Mouse (Mus musculus) intestine, postnatal 0 days (tissue): Measurements from ENCODE around the gene Clybl. TPM values are rescaled to one million over a fixed set of nuclear protein-coding genes. Genes with fewer than 3 reads are reported as not detected.

Experiments
- ATAC-seq: fragments of 200-750 bp; cut with Nextera tagmentation; 2 replicates; pipeline ENCODE4 v1.8.0; 2017; ENCODE audit warnings: mild to moderate bottlenecking, moderate TSS enrichment, moderate library complexity
- H3K27ac ChIP-seq: fragments of 300-500 bp; sonication (generic); 2 replicates; pipeline ENCODE4 v1.5.1; 2014; ENCODE audit warnings: mild to moderate bottlenecking, low read depth, low read length, moderate library complexity
- H3K27me3 ChIP-seq: fragments of 300-500 bp; sonication (generic); replicated peaks from 2 replicates; pipeline ENCODE4 v1.6.1; 2014; ENCODE audit warnings: low read length, mixed read lengths; ENCODE audit not compliant: control insufficient read depth, insufficient read depth
- H3K36me3 ChIP-seq: fragments of 300-500 bp; sonication (generic); 2 replicates; pipeline ENCODE4 v1.6.1; 2014; ENCODE audit warnings: mild to moderate bottlenecking, moderate library complexity; ENCODE audit not compliant: control insufficient read depth, insufficient read depth
- H3K4me1 ChIP-seq: fragments of 300-500 bp; sonication (generic); replicated peaks from 2 replicates; pipeline ENCODE4 v1.6.1; 2014; ENCODE audit warnings: antibody characterized with exemption, low read length, mixed read lengths; ENCODE audit not compliant: control insufficient read depth, insufficient read depth
- H3K4me2 ChIP-seq: fragments of 300-500 bp; sonication (generic); replicated peaks from 2 replicates; pipeline ENCODE4 v1.6.1; 2014; ENCODE audit warnings: low read depth, mild to moderate bottlenecking, moderate library complexity
- H3K4me3 ChIP-seq: fragments of 300-500 bp; sonication (generic); 2 replicates; pipeline ENCODE4 v1.5.1; 2014; ENCODE audit warnings: low read depth, low read length
- H3K9ac ChIP-seq: fragments of 300-500 bp; sonication (generic); 2 replicates; pipeline ENCODE4 v1.6.1; 2014; ENCODE audit warnings: mild to moderate bottlenecking, low read depth, low read length
- H3K9me3 ChIP-seq: fragments of 300-500 bp; sonication (generic); 2 replicates; pipeline ENCODE4 v1.6.1; 2016; ENCODE audit warnings: mixed run types; ENCODE audit not compliant: control insufficient read depth
- CTCF ChIP-seq: sonication (generic); IDR thresholded peaks from 2 replicates; pipeline ENCODE4 v1.5.1; 2016; ENCODE audit warnings: low read depth, mild to moderate bottlenecking, control low read depth, antibody characterized with exemption, moderate library complexity
- WGBS: fragments of 180-500 bp; shearing (Covaris S2); extraction: QIAGEN DNeasy Blood & Tissue Kit; methylation state at CpG from one replicate; pipeline ENCODE4 v1.1.7; 2014; 5-methylcytosine and 5-hydroxymethylcytosine counted together
- polyA plus RNA-seq: library from polyadenylated mRNA; unstranded; fragments of >200 nt; fragmentation: Nextera tagmentation; extraction: Ambion mirVana; gene quantifications from 2 replicates; pipeline ENCODE4 v1.2.1, GENCODE M21; 2015

Gene Clybl
- polyA plus RNA-seq, 1 experiment from 2014 or later: 22.2 TPM

DNA sequence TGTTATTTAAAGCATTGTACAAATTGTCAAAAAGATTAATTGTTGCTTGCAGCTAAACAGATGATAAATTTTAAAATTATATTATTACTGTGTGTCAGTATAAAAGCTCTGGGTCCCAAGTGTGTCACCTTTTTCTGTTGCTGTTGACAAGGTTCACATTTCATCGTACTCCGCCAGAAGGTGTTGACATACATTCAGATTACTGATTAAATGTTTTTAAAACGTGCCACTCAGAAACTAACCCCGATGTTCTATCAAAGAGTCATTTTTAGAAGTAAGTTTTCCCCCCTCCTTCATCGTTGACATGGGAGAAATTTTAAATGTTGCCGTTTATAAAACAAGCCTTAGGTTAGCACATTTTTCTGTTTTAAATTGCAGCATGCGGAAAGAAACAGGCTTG lies 83.7 kb downstream of the Clybl start:
- H3K4me1 ChIP-seq: no peaks in the 10 kb centered on the region
- no peak overlapping the region for H3K4me3 ChIP-seq
- no peaks in the 10 kb centered on the region for H3K27me3 ChIP-seq
- no peak overlapping the region for H3K9ac ChIP-seq
- no peaks in the 10 kb centered on the region for H3K36me3 ChIP-seq
- H3K27ac ChIP-seq: no peak overlapping the region
- ATAC-seq: no peak
- H3K9me3 ChIP-seq: no peaks in the 10 kb centered on the region
- H3K4me2 ChIP-seq: no peak overlapping the region
- 74% methylated on average over 7 of the region's 7 CpGs for WGBS
- TF ChIP-seq CTCF: no peak

DNA sequence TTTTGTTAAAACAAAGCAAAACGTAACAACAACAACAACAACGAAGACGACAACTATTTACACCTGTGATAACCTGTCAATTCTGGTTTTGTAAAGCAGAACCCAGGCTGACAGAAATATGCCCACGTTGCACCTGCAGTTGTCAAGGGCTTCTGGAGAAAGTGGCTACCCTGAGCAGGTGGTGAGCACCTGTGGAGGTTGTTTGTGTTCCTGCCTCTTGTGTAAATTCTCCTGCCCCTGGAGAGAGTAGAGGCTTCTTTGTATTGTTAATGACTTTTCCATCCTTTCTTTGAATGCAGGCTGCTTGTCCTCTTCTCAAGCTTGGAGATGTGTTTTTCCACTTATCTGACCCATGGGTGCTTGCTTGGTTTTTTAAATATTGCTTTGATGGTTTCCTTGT lies 86.1 kb downstream of the Clybl start:
- no peak overlapping the region for H3K9ac ChIP-seq
- 30% methylated on average over 4 of the region's 4 CpGs for whole genome bisulfite sequencing
- no peaks in the 10 kb centered on the region for H3K4me1 ChIP-seq
- TF ChIP-seq CTCF: no peak
- no peak overlapping the region for H3K27ac ChIP-seq
- H3K4me3 ChIP-seq: no peak overlapping the region
- no peaks in the 10 kb centered on the region for H3K9me3 ChIP-seq
- no peaks in the 10 kb centered on the region for H3K27me3 ChIP-seq
- no peaks in the 10 kb centered on the region for H3K36me3 ChIP-seq
- ATAC-seq: no peak
- H3K4me2 ChIP-seq: no peak overlapping the region

GRCm38 (mm10) chr14:122271104-122271746 lies 89.7 kb downstream of the Clybl start:
- H3K27ac ChIP-seq: no peak overlapping the region
- WGBS: 45% methylated on average over 14 of the region's 14 CpGs
- no peaks in the 10 kb centered on the region for H3K27me3 ChIP-seq
- H3K4me2 ChIP-seq: no peak overlapping the region
- no peak for TF ChIP-seq CTCF
- H3K4me3 ChIP-seq: no peak overlapping the region
- no peaks in the 10 kb centered on the region for H3K36me3 ChIP-seq
- ATAC-seq: no peak
- H3K9me3 ChIP-seq: no peaks in the 10 kb centered on the region
- no peaks in the 10 kb centered on the region for H3K4me1 ChIP-seq
- H3K9ac ChIP-seq: no peak overlapping the region

DNA sequence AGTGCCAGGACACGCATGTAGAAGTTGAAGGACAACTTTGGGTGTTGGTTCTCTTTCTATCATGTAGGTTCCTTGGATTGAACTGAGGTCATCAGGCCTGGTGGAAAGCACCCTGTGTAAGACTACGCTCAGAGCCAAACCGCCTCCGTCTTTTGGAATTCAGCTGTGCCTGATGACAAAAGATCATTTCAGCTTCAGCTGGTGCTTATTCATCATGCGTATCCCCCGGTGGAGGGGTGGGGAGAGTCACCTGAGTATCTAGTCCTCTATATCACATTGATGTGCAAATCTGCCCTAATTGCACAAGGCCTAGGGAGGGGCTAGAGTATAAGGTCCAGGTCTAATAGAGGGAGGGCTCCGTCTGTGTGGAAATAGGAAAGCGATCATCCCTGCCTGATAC lies 95.6 kb downstream of the Clybl start:
- H3K27me3 ChIP-seq: no peaks in the 10 kb centered on the region
- H3K9me3 ChIP-seq: no peaks in the 10 kb centered on the region
- no peak for ATAC-seq
- WGBS: 93% methylated on average over 8 of the region's 8 CpGs
- H3K36me3 ChIP-seq: no peaks in the 10 kb centered on the region
- no peak for TF ChIP-seq CTCF
- H3K9ac ChIP-seq: no peak overlapping the region
- no peak overlapping the region for H3K4me3 ChIP-seq
- H3K4me2 ChIP-seq: no peak overlapping the region
- H3K4me1 ChIP-seq: no peaks in the 10 kb centered on the region
- H3K27ac ChIP-seq: no peak overlapping the region

DNA sequence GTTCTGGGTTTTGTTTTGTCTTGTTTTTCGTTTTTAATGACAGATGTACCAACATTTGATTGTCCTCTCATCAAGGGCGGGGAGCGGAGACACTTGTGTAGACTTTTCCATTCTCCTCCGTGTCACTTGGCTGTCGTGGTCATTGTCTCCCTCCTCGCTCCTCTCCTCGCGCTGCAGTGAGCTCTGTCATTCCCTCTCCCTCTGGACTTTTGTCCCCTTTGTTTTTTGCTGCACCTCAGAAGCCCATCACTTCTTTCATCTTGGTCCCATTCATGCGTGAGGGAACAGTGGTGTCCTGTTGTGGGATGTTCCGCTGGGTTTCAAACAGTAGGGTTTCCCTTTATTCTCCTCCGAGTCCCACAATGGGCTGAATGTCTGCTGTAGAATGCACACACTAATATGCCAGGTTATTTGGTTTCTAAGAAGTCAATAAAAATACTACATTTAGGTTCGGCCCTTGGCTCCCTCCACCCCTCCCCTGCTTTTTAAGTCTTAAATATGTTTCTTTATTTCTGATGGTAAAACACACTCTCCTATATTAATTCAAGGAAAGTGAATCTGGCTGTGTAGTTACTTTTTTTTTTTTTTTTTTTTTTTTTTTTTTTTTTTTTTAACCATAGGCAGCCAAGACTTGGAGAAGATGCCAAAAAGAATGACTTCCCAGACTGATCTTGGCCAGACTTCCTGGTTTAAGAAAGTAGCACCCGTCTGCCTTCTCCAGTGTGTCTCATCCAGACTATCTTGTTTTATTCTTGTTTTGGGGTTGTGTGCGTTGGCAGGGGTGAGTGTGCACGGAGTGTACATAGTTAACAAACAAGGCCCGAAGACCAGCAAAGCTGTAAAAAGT lies 98.2 kb downstream of the Clybl start:
- H3K27me3 ChIP-seq: no peaks in the 10 kb centered on the region
- no peaks in the 10 kb centered on the region for H3K4me1 ChIP-seq
- H3K36me3 ChIP-seq: no peaks in the 10 kb centered on the region
- H3K4me2 ChIP-seq: no peak overlapping the region
- H3K9ac ChIP-seq: no peak overlapping the region
- 69% methylated on average over 16 of the region's 16 CpGs for WGBS
- H3K27ac ChIP-seq: no peak overlapping the region
- H3K9me3 ChIP-seq: no peaks in the 10 kb centered on the region
- no peak for ATAC-seq
- no peak for TF ChIP-seq CTCF
- H3K4me3 ChIP-seq: no peak overlapping the region

- Histone ChIP-seq H3K27ac (no peak overlapping the region), H3K9ac (no peak overlapping the region), H3K4me1 (no peaks in the 10 kb centered on the region), H3K4me3 (no peak overlapping the region), H3K27me3 (no peaks in the 10 kb centered on the region), H3K36me3 (no peaks in the 10 kb centered on the region), H3K9me3 (no peaks in the 10 kb centered on the region), H3K4me2 (no peak overlapping the region)
- ATAC-seq: no peak
- 49% methylated on average over 21 of the region's 21 CpGs for WGBS
- TF ChIP-seq CTCF: no peak
Measured at GRCm38 (mm10) chr14:122280309-122281071, 99.0 kb downstream of the Clybl start.
